Mouse (Mus musculus): Measurements from ENCODE around the gene Vmn2r85.

GRCm38 (mm10) chr10:130372491-130373173 is 56.9 kb downstream of the Vmn2r85 start:
- TF ChIP-seq GATA1 (IDR thresholded peaks at IDR 0.05; ENCODE audit: borderline replicate concordance, low read length), result no peak
- no peak for TF ChIP-seq FLI1 (IDR thresholded peaks at IDR 0.05; ENCODE audit: low read length)
